Mouse (Mus musculus) myocyte (in vitro differentiated cells): Measurements from ENCODE around the gene Map3k20. TPM values are rescaled to one million over a fixed set of nuclear protein-coding genes. Genes with fewer than 3 reads are reported as not detected.
A peak's percentile ranks its signal among the peaks of the same experiment; 100 is the strongest.

Source experiments
- H3K27me3 ChIP-seq: one replicate; pipeline ENCODE4 v1.6.1; 2011; ENCODE audit not compliant: control insufficient read depth, insufficient read depth, insufficient read length
- H3K36me3 ChIP-seq: one replicate; pipeline ENCODE4 v1.6.1; 2011; ENCODE audit not compliant: control insufficient read depth, insufficient read depth
- H3K4me2 ChIP-seq: one replicate; pipeline ENCODE4 v1.6.1; 2011; ENCODE audit warnings: low read depth, control low read depth
- H3K4me3 ChIP-seq: one replicate; pipeline ENCODE4 v1.5.1; 2011; ENCODE audit warnings: mild to moderate bottlenecking, control low read depth, moderate library complexity
- H3K79me2 ChIP-seq: one replicate; pipeline ENCODE4 v1.6.1; 2011; ENCODE audit not compliant: control insufficient read depth, insufficient read depth
- H3ac ChIP-seq: one replicate; pipeline ENCODE4 v1.6.1; 2011; ENCODE audit not compliant: control insufficient read depth, insufficient read length
- CEBPB ChIP-seq: IDR thresholded peaks from 2 replicates; pipeline ENCODE4 v1.6.1; 2011; ENCODE audit warnings: mild to moderate bottlenecking, moderate library complexity; ENCODE audit not compliant: poor library complexity, insufficient read depth, severe bottlenecking
- E2F4 ChIP-seq: IDR thresholded peaks from one replicate; pipeline ENCODE4 v1.6.1; 2011; ENCODE audit warnings: mild to moderate bottlenecking, control low read depth, moderate library complexity; ENCODE audit not compliant: insufficient read depth
- MAX ChIP-seq: IDR thresholded peaks from one replicate; pipeline ENCODE4 v1.6.1; 2011; ENCODE audit warnings: low read depth, mild to moderate bottlenecking, control low read depth
- MYOD1 ChIP-seq, 3 experiments: IDR thresholded peaks; one replicate each; pipeline ENCODE4 v1.6.1; 2011; ENCODE audit warnings: control low read depth in 2 of 3, low read depth in 2 of 3, mild to moderate bottlenecking in 2 of 3, moderate library complexity in 1 of 3; ENCODE audit not compliant: insufficient read length in 2 of 3, control insufficient read depth in 1 of 3
- MYOG ChIP-seq, 3 experiments: IDR thresholded peaks; one replicate each; pipeline ENCODE4 v1.6.1; 2011; ENCODE audit warnings: control low read depth in 2 of 3, low read depth in 2 of 3, mild to moderate bottlenecking in 2 of 3; ENCODE audit not compliant: insufficient read length in 2 of 3, control insufficient read depth in 1 of 3, insufficient read depth in 1 of 3
- POLR2A ChIP-seq: IDR thresholded peaks from one replicate; pipeline ENCODE4 v1.6.1; 2011; ENCODE audit warnings: low read depth, mild to moderate bottlenecking, control low read depth, moderate library complexity; ENCODE audit not compliant: insufficient read length
- POLR2AphosphoS2 ChIP-seq: IDR thresholded peaks from one replicate; pipeline ENCODE4 v1.6.1; 2011; ENCODE audit warnings: low read depth, control low read depth; ENCODE audit not compliant: insufficient read length
- REST ChIP-seq: IDR thresholded peaks from one replicate; pipeline ENCODE4 v1.6.1; 2011; ENCODE audit warnings: mild to moderate bottlenecking, control low read depth, moderate library complexity; ENCODE audit not compliant: insufficient read depth, insufficient read length
- SRF ChIP-seq: IDR thresholded peaks from one replicate; pipeline ENCODE4 v1.6.1; 2011; ENCODE audit warnings: low read depth; ENCODE audit not compliant: control insufficient read depth, insufficient read length
- TCF12 ChIP-seq: IDR thresholded peaks from one replicate; pipeline ENCODE4 v1.6.1; 2011; ENCODE audit warnings: mild to moderate bottlenecking, control low read depth; ENCODE audit not compliant: poor library complexity, insufficient read depth, severe bottlenecking
- TCF3 ChIP-seq: IDR thresholded peaks from one replicate; pipeline ENCODE4 v1.6.1; 2011; ENCODE audit warnings: low read depth, control low read depth; ENCODE audit not compliant: insufficient read length
- USF1 ChIP-seq: IDR thresholded peaks from one replicate; pipeline ENCODE4 v1.6.1; 2011; ENCODE audit warnings: low read depth, mild to moderate bottlenecking, control low read depth, moderate library complexity
- polyA plus RNA-seq: library from polyadenylated mRNA; unstranded; fragments of >200 nt; fragmentation: generic; extraction: Trizol; gene quantifications from one replicate; pipeline ENCODE4 v1.2.1, GENCODE M21; 2012; ENCODE audit warnings: missing spikeins

The Map3k20 gene
- polyA plus RNA-seq, 1 experiment: 13.7 TPM

DNA sequence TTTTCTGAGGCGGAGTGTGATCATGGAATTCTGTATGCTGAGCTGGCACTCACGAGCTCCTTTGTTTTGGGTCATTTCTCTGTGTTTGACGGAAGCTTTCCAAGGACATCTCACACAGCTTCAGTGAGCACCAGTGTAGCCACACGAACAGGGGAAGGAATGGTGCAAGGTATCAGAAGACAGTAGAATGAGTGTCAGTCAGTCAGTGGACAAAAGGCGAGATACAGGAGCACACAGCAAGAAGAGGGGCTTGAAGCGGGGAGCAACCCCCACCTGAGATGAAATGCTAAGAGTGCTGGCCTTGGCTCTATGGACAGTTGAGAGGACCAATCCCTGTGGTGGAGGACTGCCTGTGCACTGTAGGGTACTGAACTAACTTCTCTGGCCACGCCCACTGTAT, 44.7 kb upstream of the Map3k20 start:
- Histone ChIP-seq H3K79me2 (no peaks in the 10 kb centered on the region), H3K27me3 (no peaks in the 10 kb centered on the region), H3ac (no peak overlapping the region), H3K36me3 (no peaks in the 10 kb centered on the region), H3K4me3 (no peak overlapping the region), H3K4me2 (no peak overlapping the region)
- TF ChIP-seq POLR2AphosphoS2 (no peak), E2F4 (no peak), MYOG (IDR thresholded peaks at IDR 0.05; ENCODE audit: control insufficient read depth in 1 of 3, insufficient read depth in 1 of 3, insufficient read length in 2 of 3, low read depth in 2 of 3) (no peak), TCF12 (no peak), MAX (no peak), USF1 (no peak), POLR2A (no peak), REST (no peak), CEBPB (no peak), MYOD1 (IDR thresholded peaks at IDR 0.05; ENCODE audit: control insufficient read depth in 1 of 3, insufficient read length in 2 of 3, low read depth in 2 of 3) (no peak), TCF3 (no peak), SRF (no peak)

DNA sequence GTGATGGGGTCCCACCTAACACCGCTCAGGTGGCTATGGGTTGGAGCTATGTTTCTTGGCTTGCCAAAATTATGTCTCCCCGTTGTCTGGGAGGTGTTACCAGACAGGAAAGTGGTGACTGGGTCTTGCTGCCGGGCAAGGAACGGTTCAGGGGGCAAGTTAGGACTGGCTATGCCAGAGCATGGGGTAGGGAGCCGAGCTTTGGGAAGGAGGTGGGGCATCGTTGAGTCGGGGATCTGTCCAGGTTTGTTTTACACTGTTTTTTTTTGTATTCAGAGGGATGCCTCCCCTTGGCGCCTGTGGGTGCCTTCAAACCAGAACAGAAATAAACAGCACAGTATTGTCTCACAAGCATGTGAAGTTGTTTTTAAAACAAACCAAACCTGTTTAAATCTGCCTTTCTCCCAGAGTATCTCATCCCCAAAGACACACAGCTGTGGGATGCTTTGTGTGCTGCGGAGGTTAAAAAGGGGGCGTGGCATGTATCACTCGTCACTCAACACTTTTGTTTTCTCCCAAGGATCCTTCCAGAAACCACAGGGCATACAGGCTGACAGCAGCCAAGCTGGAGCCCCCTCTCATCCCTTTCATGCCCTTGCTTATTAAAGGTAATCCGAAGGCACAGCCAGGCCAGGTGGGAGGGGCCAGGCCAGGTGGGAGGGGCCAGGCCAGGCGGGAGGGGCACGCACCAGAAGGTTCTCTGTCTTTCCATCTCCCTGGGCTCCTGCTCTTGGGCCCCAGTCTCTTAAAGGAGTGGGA, 43.5 kb upstream of the Map3k20 start:
- Histone ChIP-seq H3K36me3 (no peaks in the 10 kb centered on the region), H3K27me3 (no peaks in the 10 kb centered on the region), H3K4me2 (peak overlapping the region; percentile 31), H3K79me2 (no peaks in the 10 kb centered on the region), H3K4me3 (no peak overlapping the region), H3ac (no peak overlapping the region)
- TF ChIP-seq USF1: no peak
- TF ChIP-seq TCF3: no peak
- TF ChIP-seq E2F4: no peak
- no peak for TF ChIP-seq POLR2AphosphoS2
- TF ChIP-seq POLR2A: no peak
- no peak for TF ChIP-seq CEBPB
- no peak for TF ChIP-seq TCF12
- TF ChIP-seq MYOG (IDR thresholded peaks at IDR 0.05; ENCODE audit: control insufficient read depth in 1 of 3, insufficient read depth in 1 of 3, insufficient read length in 2 of 3, low read depth in 2 of 3): no peak
- no peak for TF ChIP-seq MAX

DNA sequence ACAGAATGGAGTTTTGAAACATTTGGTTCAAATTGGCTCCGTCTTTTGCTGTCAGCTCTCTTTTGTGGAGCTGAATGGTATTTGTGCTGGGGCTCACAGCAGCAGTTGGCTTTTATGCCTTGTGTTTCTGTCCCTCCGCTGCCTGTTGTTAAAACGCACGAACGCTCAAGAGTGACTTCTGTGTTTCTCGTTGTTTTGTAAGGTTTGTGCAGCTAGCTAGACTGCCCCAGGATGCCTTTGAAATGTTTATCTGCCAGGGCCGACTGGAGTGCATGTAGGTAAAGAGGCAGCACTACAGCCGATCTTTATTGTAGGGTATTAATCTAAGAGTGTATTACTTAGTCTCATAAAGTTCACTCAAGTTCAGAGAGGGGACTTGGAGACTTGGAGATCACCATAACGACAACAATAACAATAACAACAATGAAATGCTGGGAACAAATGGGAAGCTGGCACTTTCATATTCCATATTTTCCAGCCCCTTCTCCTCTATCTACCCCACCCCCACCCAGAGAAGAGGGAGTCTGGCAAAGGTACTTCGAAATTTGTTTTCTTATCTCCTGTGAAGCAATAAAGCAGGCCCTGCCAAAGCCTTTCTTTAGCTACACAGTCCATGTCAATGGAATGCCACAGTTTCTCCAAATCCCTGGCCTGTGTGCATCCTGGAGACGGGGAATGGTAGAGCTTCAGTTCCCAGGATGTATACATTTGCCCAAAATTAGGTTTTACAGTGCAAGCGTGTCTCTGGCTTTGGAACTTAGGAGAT, 42.3 kb upstream of the Map3k20 start:
- no peak for TF ChIP-seq REST
- TF ChIP-seq POLR2A: no peak
- TF ChIP-seq E2F4: no peak
- TF ChIP-seq TCF3: no peak
- no peak for TF ChIP-seq CEBPB
- no peak for TF ChIP-seq USF1
- no peak for TF ChIP-seq MYOD1 (IDR thresholded peaks at IDR 0.05; ENCODE audit: control insufficient read depth in 1 of 3, insufficient read length in 2 of 3, low read depth in 2 of 3)
- TF ChIP-seq TCF12: no peak
- no peak for TF ChIP-seq MYOG (IDR thresholded peaks at IDR 0.05; ENCODE audit: control insufficient read depth in 1 of 3, insufficient read depth in 1 of 3, insufficient read length in 2 of 3, low read depth in 2 of 3)
- TF ChIP-seq POLR2AphosphoS2: no peak
- TF ChIP-seq MAX: no peak
- no peak for TF ChIP-seq SRF
- no peak overlapping the region for H3K4me3 ChIP-seq
- no peak overlapping the region for H3ac ChIP-seq
- H3K27me3 ChIP-seq: no peaks in the 10 kb centered on the region
- no peak overlapping the region for H3K4me2 ChIP-seq
- H3K79me2 ChIP-seq: no peaks in the 10 kb centered on the region
- no peaks in the 10 kb centered on the region for H3K36me3 ChIP-seq

DNA sequence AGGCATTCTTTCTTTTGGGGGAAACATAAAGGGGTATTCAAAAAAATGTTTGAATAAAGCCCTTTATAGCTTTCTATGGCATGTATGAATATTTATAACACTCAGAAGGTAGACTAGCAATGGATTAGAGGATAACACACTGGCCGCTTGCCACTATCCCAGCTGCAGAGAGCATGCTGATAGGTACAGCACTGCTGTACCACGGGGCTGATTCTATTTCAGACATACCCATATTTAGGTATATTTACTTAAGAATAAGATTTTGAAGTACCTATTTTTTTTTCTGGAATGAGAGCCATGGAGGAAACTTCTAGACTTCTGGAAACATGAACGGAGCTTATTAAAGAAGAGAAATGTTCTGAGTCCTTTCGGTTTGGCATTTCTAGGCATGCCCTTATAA, 39.8 kb upstream of the Map3k20 start:
- no peaks in the 10 kb centered on the region for H3K27me3 ChIP-seq
- H3K4me2 ChIP-seq: no peak overlapping the region

More for the DNA sequence above, 39.8 kb upstream of the Map3k20 start:
- H3K79me2 ChIP-seq: no peaks in the 10 kb centered on the region
- H3K36me3 ChIP-seq: no peaks in the 10 kb centered on the region
- TF ChIP-seq MYOD1 (IDR thresholded peaks at IDR 0.05; ENCODE audit: control insufficient read depth in 1 of 3, insufficient read length in 2 of 3, low read depth in 2 of 3) (no peak), USF1 (no peak), E2F4 (no peak), CEBPB (no peak), POLR2AphosphoS2 (no peak), MYOG (IDR thresholded peaks at IDR 0.05; ENCODE audit: control insufficient read depth in 1 of 3, insufficient read depth in 1 of 3, insufficient read length in 2 of 3, low read depth in 2 of 3) (no peak), SRF (no peak), MAX (no peak)
- H3ac ChIP-seq: no peak overlapping the region
- H3K4me3 ChIP-seq: no peak overlapping the region
